Mouse (Mus musculus): ENCODE data around the gene Yipf4.

The Yipf4 gene

GRCm38 (mm10) chr17:74526117-74526516 is 36.8 kb downstream of the Yipf4 start:
- no peak for DNase-seq (ENCODE audit: low spot score in 2 of 2)

GRCm38 (mm10) chr17:74526806-74527653 is 37.7 kb downstream of the Yipf4 start:
- peak in 1 of 2 experiments; percentile 2 for DNase-seq (ENCODE audit: low spot score in 2 of 2)

GRCm38 (mm10) chr17:74527729-74528607 is 38.7 kb downstream of the Yipf4 start, which contains the start of gene Birc6:
Birc6 (plus strand) TSS chr17:74528295.
- DNase-seq (ENCODE audit: low spot score in 2 of 2): peak; percentile 100

- DNase-seq (ENCODE audit: low spot score in 2 of 2): no peak
Observed at GRCm38 (mm10) chr17:74528648-74529532, 39.6 kb downstream of the Yipf4 start.

GRCm38 (mm10) chr17:74529533-74529824 is 40.2 kb downstream of the Yipf4 start:
- DNase-seq (ENCODE audit: low spot score in 2 of 2): no peak

GRCm38 (mm10) chr17:74534971-74535370 is 45.7 kb downstream of the Yipf4 start:
- DNase-seq (ENCODE audit: low spot score in 2 of 2): no peak

- no peak for DNase-seq (ENCODE audit: low spot score in 2 of 2)
Observed at GRCm38 (mm10) chr17:74537526-74537925, 48.2 kb downstream of the Yipf4 start.

GRCm38 (mm10) chr17:74543615-74544014 is 54.3 kb downstream of the Yipf4 start:
- no peak for DNase-seq (ENCODE audit: low spot score in 2 of 2)
